Mouse (Mus musculus) gastrocnemius, postnatal 25 days (tissue): ENCODE measurements at regions not wholly inside any gene's neighbourhood (a gene's known extent, or its start where the extent isn't known, plus 50 kb on each side); places are given as distances from the start of the nearest gene placed in this dataset.
"Not testable (repeated sequence)": the region's sequence is repeated elsewhere in the genome, so short reads cannot be mapped to it uniquely, and the experiment has no call there.

Experiments
- DNase-seq: peaks from one replicate; pipeline ENCODE4 v3.0.0; 2022

DNA sequence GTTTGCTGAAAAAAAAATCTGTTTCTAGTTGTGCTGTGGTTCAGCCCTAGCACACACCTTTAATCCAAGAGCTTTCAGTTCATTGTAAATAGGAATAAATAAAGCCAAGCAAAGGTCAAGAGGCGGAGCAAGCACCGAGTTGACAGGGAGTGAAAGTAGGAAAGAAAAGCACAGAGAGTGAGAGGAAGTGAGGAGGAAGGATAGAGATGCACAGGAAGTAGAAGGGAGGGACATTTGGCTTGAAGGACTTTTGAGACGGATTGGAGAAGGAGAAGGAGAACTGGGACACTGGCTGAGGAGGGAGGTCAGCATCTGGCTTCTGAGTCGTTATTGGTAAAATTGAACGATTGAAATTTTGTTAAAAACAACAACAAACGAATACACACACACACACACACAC, 402.0 kb upstream of the Igfbp7 start:
- DNase-seq: no peak

DNA sequence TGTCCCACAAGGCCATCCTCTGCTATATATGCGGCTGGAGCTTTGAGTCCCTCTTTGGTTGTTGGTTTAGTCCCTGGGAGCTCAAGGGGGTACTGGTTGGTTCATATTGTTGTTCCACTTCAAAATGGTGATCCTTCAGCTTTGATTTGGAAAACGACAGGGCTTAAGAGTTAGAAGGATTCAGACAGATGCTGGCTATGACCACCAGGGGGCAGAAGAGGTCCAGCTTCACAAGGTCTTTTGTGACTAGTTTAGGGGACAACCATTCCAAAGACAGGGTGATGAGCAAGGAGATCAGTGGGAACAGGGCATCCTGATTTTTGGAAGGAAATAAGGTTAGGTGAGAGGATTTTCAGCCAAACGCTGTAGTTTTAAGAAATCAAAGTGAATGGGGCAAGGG, 399.9 kb upstream of the Igfbp7 start:
- DNase-seq: no peak

DNA sequence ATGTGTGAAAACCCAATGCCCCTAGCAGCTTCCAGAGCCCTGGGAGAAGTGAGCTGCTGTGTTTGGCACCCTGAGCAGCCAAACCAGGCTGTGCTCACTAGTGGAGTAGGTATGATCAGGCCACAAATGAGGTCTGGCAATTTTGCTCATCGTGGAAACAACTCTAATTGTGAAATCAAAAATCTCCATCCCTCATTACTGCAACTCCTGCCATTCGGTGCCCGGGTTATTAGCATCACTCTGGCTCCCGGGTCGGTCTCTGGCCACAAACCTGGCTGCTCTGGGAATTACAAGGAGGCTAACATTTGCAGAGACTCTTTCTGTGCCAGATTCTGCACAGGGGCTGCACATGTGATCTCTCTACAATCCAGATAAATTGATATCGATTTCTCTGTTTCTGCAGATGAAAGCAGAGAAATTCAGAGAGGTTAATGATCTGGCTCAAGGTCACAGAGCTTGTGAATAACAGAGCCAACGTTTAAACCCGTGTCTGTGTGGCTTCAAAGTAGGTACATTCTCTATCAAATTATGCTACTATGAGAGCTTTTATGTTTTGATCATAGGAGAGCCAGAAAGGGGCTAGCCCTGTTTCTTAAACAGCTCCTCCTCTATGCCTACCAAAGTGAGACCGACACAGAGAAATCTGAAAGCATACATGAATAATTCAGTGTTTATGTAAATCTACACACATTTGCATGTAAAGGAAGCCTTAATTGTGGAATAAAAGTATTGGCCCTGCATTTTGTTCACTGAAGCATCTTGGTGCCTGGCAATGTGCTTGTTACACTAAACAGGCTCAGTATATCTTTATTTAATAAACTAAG, 398.7 kb upstream of the Igfbp7 start:
- no peak for DNase-seq

DNA sequence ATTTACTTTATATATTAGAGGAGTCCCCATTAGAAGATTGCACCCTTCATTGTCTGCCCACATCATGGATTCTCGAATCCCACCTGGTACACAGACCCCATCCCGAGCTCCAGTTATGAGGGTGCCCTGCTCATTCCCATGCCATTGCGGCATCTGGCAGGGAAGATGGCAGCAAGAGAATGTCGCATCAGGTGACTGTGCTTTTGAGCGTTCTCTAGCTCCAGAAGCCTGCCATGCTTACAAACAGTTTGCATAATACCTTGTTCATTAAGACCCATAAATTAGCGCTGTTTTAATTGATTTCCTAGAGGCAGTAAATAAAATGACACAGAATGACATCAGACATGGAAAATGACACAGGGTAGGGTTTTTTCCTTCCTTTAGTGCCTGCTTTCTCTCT, 398.0 kb upstream of the Igfbp7 start:
- DNase-seq: no peak

DNA sequence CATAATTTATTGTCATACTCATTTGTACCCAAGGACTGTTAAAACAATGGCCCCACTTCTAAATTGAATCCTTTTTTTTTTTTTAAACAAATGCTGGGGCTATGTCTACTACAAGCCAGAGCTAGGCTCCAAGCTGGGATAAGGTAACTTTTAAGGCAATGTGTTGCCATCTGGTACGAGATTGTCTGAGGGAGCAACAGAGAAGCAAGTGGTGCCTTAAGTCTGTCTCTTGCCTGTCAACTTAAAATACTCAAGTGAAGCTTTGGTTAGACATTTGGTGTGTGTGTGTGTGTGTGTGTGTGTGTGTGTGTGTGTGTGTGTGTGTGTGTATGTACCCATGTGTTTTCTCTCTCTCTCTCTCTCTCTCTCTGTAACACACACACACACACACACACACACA, 397.5 kb upstream of the Igfbp7 start:
- DNase-seq: no peak

DNA sequence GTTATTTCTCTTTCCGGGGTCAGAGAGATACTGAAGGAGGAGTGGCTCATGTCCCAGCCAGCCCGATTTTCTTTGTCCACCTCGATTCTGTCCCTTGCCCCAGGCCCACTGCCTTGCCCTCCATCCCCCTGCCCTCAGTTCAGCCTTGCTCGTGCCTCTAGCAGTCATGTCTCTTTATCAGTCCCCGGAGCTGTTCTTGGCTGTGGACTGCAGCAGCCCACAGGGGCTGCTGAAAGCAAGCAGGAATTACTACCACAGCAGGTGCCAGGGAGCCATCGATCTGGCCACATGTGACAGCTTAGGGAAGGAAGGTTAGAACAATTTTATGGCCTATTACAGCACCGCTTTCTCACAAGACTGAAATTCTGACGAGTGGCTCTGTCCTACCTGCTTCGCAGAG, 396.3 kb upstream of the Igfbp7 start:
- no peak for DNase-seq

DNA sequence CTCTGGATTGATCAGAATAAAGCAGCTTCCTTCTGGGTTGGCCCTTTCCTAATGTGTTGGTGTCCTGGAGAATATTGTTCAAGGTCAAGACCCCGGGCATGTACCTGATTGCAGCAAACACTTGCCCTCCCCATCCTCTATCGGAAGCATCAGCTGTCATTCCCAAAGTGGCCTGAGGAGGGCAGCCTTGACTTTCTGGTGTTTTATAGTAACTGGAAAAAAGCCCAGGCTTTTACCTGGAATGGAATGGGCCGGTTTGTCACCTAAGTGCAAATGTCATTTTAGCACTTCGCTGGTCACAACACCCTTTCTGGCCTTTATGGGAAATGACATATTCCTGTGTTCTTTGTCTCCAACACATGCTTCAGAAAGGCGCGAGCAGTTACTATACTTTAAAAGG, 395.7 kb upstream of the Igfbp7 start:
- no peak for DNase-seq

DNA sequence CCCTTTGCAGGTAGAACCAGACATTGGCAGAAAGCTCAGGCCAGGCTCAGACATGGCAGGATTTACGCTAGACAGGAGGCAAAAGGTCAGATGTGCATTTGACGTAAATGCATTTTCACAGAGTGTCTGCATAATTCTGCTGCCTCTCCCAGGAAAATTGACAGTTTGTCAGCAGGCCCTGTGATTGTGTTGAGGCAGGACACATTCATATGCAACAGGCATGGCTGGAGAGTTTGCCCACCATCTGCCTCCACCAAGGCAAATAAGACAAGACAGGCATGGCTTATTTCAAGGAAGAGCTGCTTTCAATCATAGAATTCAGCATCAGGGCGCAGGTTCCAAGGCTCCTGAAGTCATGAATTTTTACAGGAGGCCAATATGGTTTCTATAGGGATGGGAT, 389.1 kb upstream of the Igfbp7 start:
- no peak for DNase-seq

DNA sequence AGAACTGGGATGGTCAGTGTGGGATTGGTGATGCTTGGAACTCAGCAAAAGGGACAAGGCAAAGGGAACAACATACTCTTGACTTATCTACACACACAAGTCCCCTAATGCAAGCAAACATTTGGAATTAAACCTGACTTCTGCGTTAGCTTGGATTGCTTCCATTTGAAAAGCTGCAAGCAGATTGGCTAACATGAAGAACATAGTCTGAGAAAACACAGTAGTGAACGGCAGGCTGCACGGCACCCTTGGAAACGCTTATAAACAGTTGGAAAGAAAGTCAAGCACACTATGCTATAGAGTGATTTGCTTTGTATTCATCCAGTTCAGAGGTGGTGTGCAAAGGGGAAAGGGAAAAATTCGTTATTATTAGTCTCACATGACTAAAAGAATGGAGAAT, 387.9 kb upstream of the Igfbp7 start:
- no peak for DNase-seq

DNA sequence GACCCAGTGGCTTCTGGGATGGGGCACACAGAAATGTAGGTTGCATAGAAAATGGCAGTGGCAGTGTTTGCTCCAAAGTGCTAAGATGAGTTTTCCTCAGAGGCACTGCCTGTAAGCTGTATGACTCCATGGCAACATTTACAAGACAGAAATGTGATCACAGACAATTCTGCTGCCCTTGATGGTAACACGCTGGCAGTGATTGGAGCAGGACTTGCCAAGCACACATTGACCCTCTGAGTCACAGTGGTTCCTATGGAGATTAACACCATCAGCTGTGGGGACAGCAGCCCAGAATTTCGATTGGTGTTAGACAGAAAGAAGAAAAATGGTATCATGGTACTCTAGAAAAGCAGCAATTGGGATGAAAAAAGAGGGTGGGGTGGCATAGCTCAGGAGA, 376.1 kb upstream of the Igfbp7 start:
- no peak for DNase-seq

DNA sequence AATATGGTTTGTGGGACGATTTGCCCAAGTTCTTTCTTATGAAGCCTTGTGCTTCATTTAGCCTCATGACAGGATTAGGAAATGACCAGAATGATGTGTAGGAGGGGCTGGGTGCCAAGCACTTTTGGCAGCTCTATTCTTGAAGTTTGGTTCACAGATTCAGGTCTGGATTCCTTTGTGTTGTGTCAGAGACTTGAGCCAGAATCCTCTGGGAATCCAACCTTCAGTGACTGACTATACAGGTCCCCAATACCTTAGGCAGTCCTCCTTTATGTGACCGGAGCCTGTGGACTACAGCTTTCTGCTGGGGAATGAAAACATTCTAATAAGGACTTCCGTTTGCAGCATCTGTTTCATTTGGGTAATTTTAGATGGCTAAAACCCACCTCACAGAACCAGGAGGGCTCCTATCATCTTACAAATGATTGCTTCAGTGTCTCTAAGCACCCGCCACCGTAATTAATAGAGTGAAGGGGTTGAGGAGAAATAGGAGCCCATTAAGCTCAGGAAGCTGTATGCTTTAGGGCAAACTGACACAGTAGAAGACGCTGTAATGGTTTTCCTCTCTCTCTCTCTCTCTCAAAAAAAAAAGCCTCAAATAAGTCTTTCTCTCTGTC, 354.7 kb upstream of the Igfbp7 start:
- DNase-seq: no peak

DNA sequence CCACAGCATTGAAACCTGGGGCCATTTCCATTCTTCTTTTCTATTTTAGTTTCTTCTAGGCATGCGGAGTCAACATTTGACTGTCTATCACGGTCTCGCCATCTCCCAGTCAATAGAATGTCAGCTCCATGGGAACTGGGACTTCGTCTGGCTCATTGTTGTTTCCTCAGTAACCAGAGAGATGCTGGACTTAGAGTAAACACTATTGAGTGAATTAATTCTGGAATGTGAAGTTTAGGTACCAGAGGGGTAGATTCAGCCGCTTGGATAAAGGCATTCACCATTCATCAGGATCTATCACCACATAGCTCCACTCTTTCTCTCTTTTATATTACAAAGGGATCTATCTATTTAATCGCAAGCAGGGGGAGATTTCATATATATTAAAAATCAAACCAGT, 354.2 kb upstream of the Igfbp7 start:
- no peak for DNase-seq

DNA sequence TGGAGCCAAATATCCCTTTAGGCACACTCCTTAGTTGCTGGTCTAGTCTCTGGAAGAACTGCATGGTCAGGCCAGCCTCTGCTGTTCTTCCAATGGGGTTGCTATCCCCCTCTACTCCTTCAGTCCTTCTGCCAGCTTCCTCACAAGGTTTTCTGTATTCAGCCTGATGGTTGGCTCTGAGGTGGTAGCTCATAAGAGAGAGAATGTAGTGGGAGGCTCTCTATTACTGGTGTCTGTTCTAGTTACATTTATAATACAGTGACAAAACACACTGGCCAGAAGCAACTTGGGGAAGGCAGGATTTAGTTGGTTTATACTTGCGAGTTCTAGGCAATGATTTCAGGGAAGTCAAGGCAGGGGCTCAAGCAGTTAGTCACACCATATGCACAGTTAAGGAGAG, 341.1 kb upstream of the Igfbp7 start:
- DNase-seq: no peak

DNA sequence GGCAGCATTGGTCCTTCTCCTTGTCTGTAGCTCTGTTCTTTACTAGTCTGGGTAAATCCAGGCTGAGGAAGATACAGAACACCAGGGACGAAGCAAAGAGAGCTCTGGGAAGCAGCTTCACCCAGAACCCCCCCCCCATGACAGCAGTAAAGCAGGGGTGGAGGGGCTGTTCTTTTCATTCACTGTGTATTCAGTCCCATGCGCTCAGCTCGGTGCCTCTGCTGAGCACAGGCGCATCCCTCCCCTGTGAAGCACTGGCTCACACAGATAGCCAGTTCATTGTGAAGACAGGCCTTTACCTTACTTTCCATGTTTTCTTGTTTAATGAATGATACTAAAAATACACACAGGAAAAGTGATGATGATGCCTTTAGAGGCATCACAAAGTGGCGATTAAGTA, 338.8 kb upstream of the Igfbp7 start:
- no peak for DNase-seq

DNA sequence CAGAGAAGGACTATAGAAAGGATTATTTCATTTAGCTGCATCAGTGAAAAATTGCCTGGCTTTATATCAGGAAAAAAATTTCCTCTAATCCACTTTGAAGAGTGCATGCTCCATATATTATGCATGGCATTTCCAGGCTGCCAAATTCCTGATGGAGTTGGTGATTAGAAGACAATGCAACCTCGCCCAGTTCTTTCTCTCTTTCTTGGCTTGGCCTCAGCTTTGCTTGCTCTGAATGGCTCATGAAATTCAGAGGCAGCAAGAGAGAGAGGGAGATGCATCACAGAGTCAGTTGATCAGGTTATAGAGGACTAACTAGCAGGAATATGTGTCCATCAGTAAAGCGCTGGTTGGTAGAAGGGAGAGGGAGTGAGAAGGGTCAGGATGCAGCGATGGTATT, 335.6 kb upstream of the Igfbp7 start:
- DNase-seq: no peak

DNA sequence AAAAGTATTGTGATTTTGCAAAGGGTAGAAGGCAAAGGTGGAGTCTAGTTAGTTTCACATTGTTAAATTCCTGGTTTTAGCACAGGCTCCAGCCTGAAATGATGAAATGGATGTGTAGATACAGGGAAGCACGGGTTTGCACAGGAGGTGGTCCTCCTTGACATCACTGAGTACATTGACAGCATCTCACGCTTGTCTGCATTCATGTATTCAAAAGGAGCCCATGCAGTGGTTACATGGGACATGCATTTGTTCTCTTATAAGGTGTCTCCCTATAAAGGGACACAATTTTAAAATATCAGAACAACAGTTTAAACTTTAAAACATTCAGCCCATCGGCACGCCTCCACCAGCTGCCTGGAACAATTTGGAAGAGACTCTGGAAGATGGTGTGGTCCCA, 322.4 kb upstream of the Igfbp7 start:
- not testable (repeated sequence) for DNase-seq

DNA sequence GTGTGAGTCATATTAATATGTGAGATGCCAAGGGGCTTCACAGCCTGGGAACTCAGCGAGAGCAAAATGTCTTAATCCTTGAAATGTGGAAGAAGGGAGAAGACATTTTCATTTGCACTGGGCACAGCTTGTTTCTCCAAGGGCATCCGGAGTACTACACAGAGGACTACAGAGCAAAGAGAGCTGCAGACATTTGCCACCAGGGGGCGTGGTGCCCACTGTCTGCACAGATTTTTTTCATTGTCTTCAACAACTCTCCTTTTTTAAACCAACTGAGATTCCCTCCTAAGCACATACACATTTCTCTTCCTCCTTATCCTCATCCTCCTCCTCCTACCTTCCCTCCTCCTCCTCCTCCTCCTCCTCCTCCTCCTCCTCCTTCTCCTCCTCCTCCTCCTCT, 273.8 kb upstream of the Igfbp7 start:
- DNase-seq: no peak

DNA sequence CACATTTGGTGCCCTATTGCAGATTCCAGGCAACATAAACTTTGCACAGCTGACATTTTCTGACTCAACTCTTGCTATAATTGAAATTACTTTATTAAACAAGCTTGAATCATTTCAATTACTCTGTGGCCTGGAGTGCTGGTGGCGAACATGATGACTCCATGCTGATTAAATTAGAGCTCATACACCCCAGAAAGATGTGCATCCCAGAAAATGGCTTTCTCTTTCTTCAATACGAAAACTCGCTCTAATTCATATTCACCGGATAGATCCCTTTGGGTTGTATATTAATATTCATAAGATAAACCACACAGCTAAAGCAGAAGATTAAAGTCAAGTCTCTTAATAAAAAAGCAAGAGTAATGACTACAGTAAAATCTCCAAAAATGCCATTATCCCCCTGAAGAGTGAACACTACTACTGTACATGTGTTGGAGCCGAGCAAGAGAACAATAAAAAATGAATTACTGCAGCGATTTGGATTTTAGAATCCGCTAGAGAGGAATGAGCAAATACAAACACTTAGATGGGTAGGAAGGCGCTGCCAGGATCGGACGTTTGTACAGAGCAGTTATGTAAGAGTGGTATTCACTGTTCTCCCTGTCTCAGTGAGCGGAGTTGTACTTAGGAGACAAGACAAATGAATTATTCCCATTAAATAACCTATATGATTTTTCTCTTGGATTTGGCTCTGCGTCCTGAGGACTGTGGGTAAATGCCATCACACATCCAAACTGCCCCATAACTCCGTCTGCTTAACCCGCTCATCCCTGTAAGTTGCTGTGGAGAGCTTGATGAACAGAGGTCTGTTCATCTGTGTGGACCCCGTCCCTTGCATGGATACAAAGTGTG, 264.5 kb upstream of the Igfbp7 start:
- no peak for DNase-seq

DNA sequence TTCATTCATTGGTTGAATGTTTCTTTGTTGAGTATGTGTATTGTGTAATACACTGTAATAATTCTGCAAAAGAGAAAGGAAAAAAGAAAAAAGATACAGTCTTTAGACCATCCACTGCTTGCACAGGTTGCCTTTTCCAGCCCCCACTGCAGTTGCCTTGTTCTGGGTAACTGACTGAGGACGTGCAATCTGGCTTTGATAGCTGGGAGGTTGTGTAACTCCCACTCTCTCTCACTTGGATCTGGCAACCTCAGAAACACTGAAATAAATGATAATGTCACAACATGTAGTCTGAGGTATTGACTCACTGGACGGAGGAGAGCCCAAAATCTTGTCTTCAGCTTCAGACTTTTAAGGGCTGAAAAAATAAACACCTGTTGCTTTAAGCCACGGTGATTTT, 255.3 kb upstream of the Igfbp7 start:
- DNase-seq: no peak

DNA sequence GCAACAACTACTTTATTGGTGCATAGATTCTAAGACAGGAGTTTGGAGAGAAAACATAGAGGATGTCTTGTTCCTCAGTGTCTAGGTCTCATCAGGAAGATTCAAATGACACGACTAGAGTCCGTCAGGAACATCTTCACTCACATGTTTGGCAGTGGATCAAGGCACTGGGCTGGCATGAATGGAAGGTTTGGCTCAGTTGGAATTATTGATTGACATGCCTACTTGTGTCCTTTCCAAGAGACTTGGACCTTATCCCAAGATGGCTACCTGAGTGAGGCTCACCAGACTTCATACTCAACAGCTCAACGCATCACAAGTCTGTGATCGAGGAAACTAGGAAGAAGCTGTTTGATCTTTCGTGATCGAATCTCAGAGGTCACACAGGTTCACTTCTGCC, 251.2 kb upstream of the Igfbp7 start:
- DNase-seq: no peak

DNA sequence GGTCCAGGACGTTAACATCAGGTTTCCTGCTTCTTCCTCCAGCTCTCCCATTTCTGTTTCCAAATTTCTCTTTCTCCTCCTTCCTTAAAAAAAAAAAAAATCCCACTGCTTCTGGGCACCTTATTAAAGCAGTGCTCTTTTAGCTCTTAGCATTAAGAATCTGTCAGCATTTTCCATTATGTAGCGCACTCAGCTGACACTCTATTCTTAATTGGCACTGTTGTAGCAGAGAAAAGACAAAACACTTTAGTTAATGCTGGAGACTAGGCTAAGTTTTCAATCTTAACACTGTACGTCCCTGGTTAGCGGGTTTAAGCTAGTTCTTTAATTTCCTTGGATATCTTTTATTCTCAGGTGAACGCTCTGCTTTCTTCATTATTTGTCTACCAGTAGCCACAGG, 236.8 kb upstream of the Igfbp7 start:
- DNase-seq: no peak

DNA sequence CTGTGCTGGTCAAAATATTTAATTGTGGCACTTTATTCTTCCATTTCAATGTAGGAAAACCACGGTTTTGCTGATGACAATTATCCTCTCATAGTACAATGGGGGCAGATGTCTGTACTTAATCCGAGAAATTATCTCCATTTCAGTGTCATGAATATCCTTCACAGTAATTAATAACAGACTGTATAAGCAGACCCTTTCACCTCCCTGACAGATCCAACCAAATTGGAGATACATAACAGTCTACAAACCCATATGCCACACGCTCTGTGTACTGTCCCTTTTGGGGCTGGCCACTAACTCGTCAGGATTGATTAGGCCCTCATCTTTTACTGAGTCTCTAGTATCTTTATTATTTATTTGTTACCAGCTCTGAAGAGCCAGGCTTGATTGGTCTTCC, 212.6 kb upstream of the Igfbp7 start:
- DNase-seq: no peak

DNA sequence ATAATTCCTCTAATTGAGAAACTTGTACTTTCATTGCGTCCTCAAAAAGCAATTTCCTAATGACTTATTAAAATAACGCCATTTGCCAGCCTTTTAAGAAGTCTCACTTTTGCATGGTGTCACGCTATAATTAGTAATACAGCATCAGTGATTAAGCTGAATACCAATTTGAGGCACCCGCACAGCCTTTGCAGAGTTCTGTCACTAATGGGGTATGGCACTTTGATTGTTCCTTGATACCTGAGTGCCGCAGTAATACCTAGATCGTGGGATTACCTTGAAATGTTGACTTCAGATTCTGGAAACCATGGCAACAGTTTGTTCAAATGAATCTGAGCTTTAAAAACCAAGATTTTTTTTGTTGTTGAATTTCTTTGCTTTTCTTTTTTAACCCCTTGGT, 202.7 kb upstream of the Igfbp7 start:
- DNase-seq: no peak
